Mouse (Mus musculus): ENCODE measurements at regions not wholly inside any gene's neighbourhood (a gene's known extent, or its start where the extent isn't known, plus 50 kb on each side); places are given as distances from the start of the nearest gene placed in this dataset.

DNA sequence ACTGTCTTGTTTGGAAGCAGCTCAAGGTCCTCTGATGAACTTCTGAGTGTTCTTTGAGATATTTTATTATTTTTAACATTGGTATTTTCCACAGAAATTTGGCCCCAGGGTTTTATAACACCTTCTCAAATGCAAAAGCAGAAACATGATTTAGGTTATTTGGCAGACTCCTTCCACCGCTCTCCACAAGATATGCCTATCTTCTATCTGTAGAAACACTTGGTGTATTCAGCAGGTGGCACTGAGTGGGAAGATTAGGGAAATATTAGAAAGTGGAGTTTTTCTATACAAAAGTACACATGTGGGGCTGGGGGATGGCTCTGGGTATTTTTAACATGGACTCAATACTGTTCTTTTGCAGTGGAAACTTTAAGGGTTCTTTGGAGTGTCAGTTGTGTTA is 475.3 kb downstream of the Dach1 start:
- no peaks in the 10 kb centered on the region for H3K4me1 ChIP-seq (ENCODE audit: control insufficient read depth, insufficient read depth, low read length)
- H3K9me3 ChIP-seq (replicated peaks; ENCODE audit: control insufficient read depth, low read length, poor library complexity, severe bottlenecking), result peaks cover 5% of the 10 kb centered on the region; the same call in 1 of the 2 replicates
- WGBS, result 100% methylated on average over 1 of the region's 1 CpGs
- no peak overlapping the region for H3K4me2 ChIP-seq (ENCODE audit: low read length)
- H3K27ac ChIP-seq (ENCODE audit: low read length), result no peak overlapping the region
- ATAC-seq, result no peak
- no peak overlapping the region for H3K9ac ChIP-seq (ENCODE audit: low read depth, low read length)
- H3K36me3 ChIP-seq (ENCODE audit: control insufficient read depth, insufficient read depth, low read length), result no peaks in the 10 kb centered on the region
- H3K27me3 ChIP-seq (ENCODE audit: control insufficient read depth, insufficient read depth, low read depth, low read length), result no peaks in the 10 kb centered on the region
- no peak overlapping the region for H3K4me3 ChIP-seq (ENCODE audit: low read depth, low read length)

DNA sequence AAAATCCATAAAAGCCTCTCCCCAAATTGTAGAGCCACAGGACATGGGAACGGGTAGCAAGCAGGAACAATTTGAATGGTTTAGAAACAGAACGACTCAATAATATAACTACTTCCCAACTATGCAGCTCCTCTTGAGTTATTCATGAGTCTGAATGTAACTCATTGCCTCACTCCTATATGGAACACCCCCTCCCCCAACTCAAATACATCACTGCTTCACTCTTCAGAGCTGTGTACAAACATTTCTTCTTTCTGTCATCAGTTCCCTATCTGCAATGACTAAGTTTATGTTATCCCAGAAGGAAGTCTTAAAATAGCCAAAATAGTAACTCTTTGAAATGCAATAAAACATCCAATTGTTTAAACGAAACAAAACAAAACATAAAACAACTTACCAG is 484.9 kb downstream of the Dach1 start:
- Histone ChIP-seq H3K9ac (ENCODE audit: low read depth, low read length) (no peak overlapping the region), H3K27me3 (ENCODE audit: control insufficient read depth, insufficient read depth, low read depth, low read length) (no peaks in the 10 kb centered on the region), H3K4me3 (ENCODE audit: low read depth, low read length) (no peak overlapping the region), H3K27ac (ENCODE audit: low read length) (no peak overlapping the region), H3K4me1 (ENCODE audit: control insufficient read depth, insufficient read depth, low read length) (no peaks in the 10 kb centered on the region), H3K9me3 (replicated peaks; ENCODE audit: control insufficient read depth, low read length, poor library complexity, severe bottlenecking) (no peaks in the 10 kb centered on the region), H3K36me3 (ENCODE audit: control insufficient read depth, insufficient read depth, low read length) (no peaks in the 10 kb centered on the region), H3K4me2 (ENCODE audit: low read length) (no peak overlapping the region)
- WGBS, result 91% methylated on average over 3 of the region's 3 CpGs
- ATAC-seq, result no peak

- no peak overlapping the region for H3K4me2 ChIP-seq (ENCODE audit: low read length)
- H3K36me3 ChIP-seq (ENCODE audit: control insufficient read depth, insufficient read depth, low read length), result no peaks in the 10 kb centered on the region
- no peaks in the 10 kb centered on the region for H3K4me1 ChIP-seq (ENCODE audit: control insufficient read depth, insufficient read depth, low read length)
- no peak overlapping the region for H3K9ac ChIP-seq (ENCODE audit: low read depth, low read length)
- WGBS, result 75% methylated on average over 2 of the region's 2 CpGs
- no peak overlapping the region for H3K4me3 ChIP-seq (ENCODE audit: low read depth, low read length)
- H3K27ac ChIP-seq (ENCODE audit: low read length), result no peak overlapping the region
- no peaks in the 10 kb centered on the region for H3K27me3 ChIP-seq (ENCODE audit: control insufficient read depth, insufficient read depth, low read depth, low read length)
- no peaks in the 10 kb centered on the region for H3K9me3 ChIP-seq (replicated peaks; ENCODE audit: control insufficient read depth, low read length, poor library complexity, severe bottlenecking)
- ATAC-seq, result no peak
Measured at GRCm38 (mm10) chr14:97667806-97668205, 501.8 kb downstream of the Dach1 start.

DNA sequence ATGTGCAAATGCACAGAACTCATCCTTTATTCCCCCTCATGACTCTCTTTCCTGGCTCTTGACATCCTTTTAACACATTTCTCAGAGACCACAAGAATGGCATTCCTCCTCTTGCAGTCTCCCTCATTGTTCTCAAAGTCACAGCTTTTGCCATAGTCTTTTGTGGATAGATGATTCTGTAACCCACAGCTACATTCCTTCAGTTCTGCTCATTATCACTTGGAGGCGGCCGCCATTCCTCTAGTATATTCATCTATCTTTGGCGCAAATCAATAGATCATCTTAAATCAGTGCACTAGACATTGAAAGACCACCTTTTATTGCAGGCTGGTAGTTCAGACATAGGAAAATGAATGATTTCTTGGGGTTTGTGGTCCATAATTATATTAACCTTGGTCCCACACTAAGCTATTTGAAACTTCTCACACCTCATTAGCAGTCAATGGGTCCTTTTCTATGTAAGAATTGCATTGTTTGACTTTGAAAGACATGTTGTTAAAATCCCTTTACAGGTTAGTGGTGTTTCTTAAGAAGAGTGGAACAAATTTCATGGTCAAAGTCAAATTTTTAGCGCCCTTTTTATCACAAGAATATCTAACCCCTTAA is 531.3 kb downstream of the Dach1 start:
- no peak overlapping the region for H3K27ac ChIP-seq (ENCODE audit: low read length)
- H3K4me2 ChIP-seq (ENCODE audit: low read length), result no peak overlapping the region
- H3K4me3 ChIP-seq (ENCODE audit: low read depth, low read length), result no peak overlapping the region
- ATAC-seq, result no peak
- no peaks in the 10 kb centered on the region for H3K36me3 ChIP-seq (ENCODE audit: control insufficient read depth, insufficient read depth, low read length)
- no peaks in the 10 kb centered on the region for H3K9me3 ChIP-seq (replicated peaks; ENCODE audit: control insufficient read depth, low read length, poor library complexity, severe bottlenecking)
- H3K4me1 ChIP-seq (ENCODE audit: control insufficient read depth, insufficient read depth, low read length), result no peaks in the 10 kb centered on the region
- no peaks in the 10 kb centered on the region for H3K27me3 ChIP-seq (ENCODE audit: control insufficient read depth, insufficient read depth, low read depth, low read length)
- no peak overlapping the region for H3K9ac ChIP-seq (ENCODE audit: low read depth, low read length)
- 31% methylated on average over 4 of the region's 4 CpGs for WGBS

DNA sequence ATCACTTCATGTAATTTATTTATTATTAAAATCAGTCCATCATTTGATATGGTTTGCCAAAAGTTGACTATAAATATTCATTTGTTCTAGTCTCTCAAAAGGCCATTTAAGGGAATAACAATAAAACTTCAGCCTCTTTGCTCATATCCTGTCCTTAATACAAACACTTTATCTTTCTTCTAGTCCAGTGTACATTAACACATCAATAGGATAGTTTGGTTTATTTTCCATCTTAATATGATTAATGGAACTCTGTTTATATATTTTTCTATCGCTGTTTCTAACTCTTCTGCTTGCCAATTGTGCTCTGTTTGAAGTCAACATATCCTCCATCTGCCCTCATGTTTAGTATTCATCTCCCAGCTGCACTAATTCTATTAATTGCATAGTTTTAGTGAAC is 558.1 kb downstream of the Dach1 start:
- no peaks in the 10 kb centered on the region for H3K36me3 ChIP-seq (ENCODE audit: control insufficient read depth, insufficient read depth, low read length)
- WGBS, result 79% methylated on average over 1 of the region's 1 CpGs
- no peak overlapping the region for H3K9ac ChIP-seq (ENCODE audit: low read depth, low read length)
- H3K9me3 ChIP-seq (replicated peaks; ENCODE audit: control insufficient read depth, low read length, poor library complexity, severe bottlenecking), result no peaks in the 10 kb centered on the region
- no peaks in the 10 kb centered on the region for H3K27me3 ChIP-seq (ENCODE audit: control insufficient read depth, insufficient read depth, low read depth, low read length)
- no peak overlapping the region for H3K4me3 ChIP-seq (ENCODE audit: low read depth, low read length)
- no peaks in the 10 kb centered on the region for H3K4me1 ChIP-seq (ENCODE audit: control insufficient read depth, insufficient read depth, low read length)
- no peak for ATAC-seq
- H3K27ac ChIP-seq (ENCODE audit: low read length), result no peak overlapping the region
- no peak overlapping the region for H3K4me2 ChIP-seq (ENCODE audit: low read length)

GRCm38 (mm10) chr14:97596694-97597093 is 572.9 kb downstream of the Dach1 start:
- H3K27me3 ChIP-seq (ENCODE audit: control insufficient read depth, insufficient read depth, low read depth, low read length), result no peaks in the 10 kb centered on the region
- ATAC-seq, result no peak
- no peak overlapping the region for H3K4me2 ChIP-seq (ENCODE audit: low read length)
- 21% methylated on average over 5 of the region's 5 CpGs for WGBS
- H3K36me3 ChIP-seq (ENCODE audit: control insufficient read depth, insufficient read depth, low read length), result no peaks in the 10 kb centered on the region
- H3K27ac ChIP-seq (ENCODE audit: low read length), result no peak overlapping the region
- H3K9ac ChIP-seq (ENCODE audit: low read depth, low read length), result no peak overlapping the region
- no peaks in the 10 kb centered on the region for H3K4me1 ChIP-seq (ENCODE audit: control insufficient read depth, insufficient read depth, low read length)
- no peak overlapping the region for H3K4me3 ChIP-seq (ENCODE audit: low read depth, low read length)
- no peaks in the 10 kb centered on the region for H3K9me3 ChIP-seq (replicated peaks; ENCODE audit: control insufficient read depth, low read length, poor library complexity, severe bottlenecking)

DNA sequence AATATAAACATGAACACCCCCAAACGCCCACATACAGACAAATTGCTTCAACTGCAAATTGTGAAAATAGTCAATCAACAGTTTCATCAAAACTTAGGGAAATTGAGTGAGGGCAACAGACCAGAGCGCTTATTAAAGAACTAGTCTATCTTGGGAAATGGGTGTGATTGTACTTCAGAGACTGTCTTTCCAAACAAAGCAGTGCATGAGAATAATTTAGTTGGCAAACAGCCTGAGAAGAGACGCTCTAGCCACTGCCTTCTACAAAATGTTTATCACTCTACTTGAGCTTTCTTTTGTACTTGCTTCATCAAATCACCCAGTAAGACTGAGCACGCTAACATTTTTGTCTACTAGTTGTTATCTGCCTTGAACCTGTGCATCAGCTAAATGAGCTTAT is 581.0 kb downstream of the Dach1 start:
- Histone ChIP-seq H3K36me3 (ENCODE audit: control insufficient read depth, insufficient read depth, low read length) (no peaks in the 10 kb centered on the region), H3K9ac (ENCODE audit: low read depth, low read length) (no peak overlapping the region), H3K4me3 (ENCODE audit: low read depth, low read length) (no peak overlapping the region), H3K4me2 (ENCODE audit: low read length) (no peak overlapping the region), H3K27ac (ENCODE audit: low read length) (no peak overlapping the region), H3K4me1 (ENCODE audit: control insufficient read depth, insufficient read depth, low read length) (no peaks in the 10 kb centered on the region), H3K27me3 (ENCODE audit: control insufficient read depth, insufficient read depth, low read depth, low read length) (no peaks in the 10 kb centered on the region), H3K9me3 (replicated peaks; ENCODE audit: control insufficient read depth, low read length, poor library complexity, severe bottlenecking) (no peaks in the 10 kb centered on the region)
- WGBS, result 43% methylated on average over 4 of the region's 4 CpGs
- no peak; the same call in 1 of the 2 replicates for ATAC-seq

DNA sequence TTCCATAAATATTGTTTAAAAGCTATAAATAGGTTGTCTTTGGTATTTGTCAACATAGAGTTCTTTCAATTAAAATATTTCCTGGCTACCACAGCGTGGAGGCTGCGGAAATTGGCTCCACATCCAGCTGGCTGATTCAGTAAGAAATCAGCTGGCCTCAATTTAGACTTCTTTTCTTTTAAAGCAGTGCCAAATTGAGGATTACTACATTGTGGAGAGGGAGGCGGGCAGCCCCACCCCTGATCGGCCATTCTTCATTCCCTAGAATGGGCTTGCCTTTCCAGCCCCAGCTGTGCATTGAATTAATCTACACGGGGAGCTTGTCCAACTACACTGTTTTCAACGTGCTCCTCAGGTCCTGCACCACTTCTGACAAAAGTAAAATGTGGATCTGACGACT is 581.4 kb downstream of the Dach1 start:
- ATAC-seq, result peak; percentile 84
- H3K4me1 ChIP-seq (ENCODE audit: control insufficient read depth, insufficient read depth, low read length), result no peaks in the 10 kb centered on the region
- no peak overlapping the region for H3K4me2 ChIP-seq (ENCODE audit: low read length)
- no peak overlapping the region for H3K4me3 ChIP-seq (ENCODE audit: low read depth, low read length)
- no peak overlapping the region for H3K27ac ChIP-seq (ENCODE audit: low read length)
- H3K36me3 ChIP-seq (ENCODE audit: control insufficient read depth, insufficient read depth, low read length), result no peaks in the 10 kb centered on the region
- H3K9ac ChIP-seq (ENCODE audit: low read depth, low read length), result no peak overlapping the region
- 5% methylated on average over 7 of the region's 7 CpGs for WGBS
- no peaks in the 10 kb centered on the region for H3K9me3 ChIP-seq (replicated peaks; ENCODE audit: control insufficient read depth, low read length, poor library complexity, severe bottlenecking)
- no peaks in the 10 kb centered on the region for H3K27me3 ChIP-seq (ENCODE audit: control insufficient read depth, insufficient read depth, low read depth, low read length)

DNA sequence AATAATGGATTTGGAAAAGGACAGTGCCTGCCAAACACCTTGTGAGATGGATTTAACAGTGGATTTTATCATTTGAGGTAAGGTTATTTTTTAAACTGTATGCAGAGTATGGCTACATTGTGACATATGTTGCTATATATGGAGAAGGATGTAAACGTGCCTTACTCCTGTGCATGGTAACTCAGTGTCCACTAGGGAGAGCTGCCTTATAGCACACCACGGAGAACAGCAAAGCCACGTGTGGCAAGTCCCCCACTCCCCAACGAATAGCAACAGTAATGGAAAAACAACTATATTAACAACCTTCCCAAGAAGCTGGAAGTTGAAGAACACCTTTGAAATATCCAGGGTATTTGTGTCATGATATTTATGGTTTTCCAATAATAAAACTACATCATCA is 582.6 kb downstream of the Dach1 start:
- Histone ChIP-seq H3K27ac (ENCODE audit: low read length) (no peak overlapping the region), H3K9me3 (replicated peaks; ENCODE audit: control insufficient read depth, low read length, poor library complexity, severe bottlenecking) (no peaks in the 10 kb centered on the region), H3K27me3 (ENCODE audit: control insufficient read depth, insufficient read depth, low read depth, low read length) (no peaks in the 10 kb centered on the region), H3K4me1 (ENCODE audit: control insufficient read depth, insufficient read depth, low read length) (no peaks in the 10 kb centered on the region), H3K36me3 (ENCODE audit: control insufficient read depth, insufficient read depth, low read length) (no peaks in the 10 kb centered on the region), H3K4me2 (ENCODE audit: low read length) (no peak overlapping the region), H3K9ac (ENCODE audit: low read depth, low read length) (no peak overlapping the region), H3K4me3 (ENCODE audit: low read depth, low read length) (no peak overlapping the region)
- WGBS, result 3% methylated on average over 4 of the region's 4 CpGs
- ATAC-seq, result peak; percentile 80
